Mouse (Mus musculus) telencephalon, adult 2 months (tissue): ENCODE measurements at regions not wholly inside any gene's neighbourhood (a gene's known extent, or its start where the extent isn't known, plus 50 kb on each side); places are given as distances from the start of the nearest gene placed in this dataset.

Experiments used
- DNase-seq: peaks from one replicate; pipeline ENCODE4 v3.0.0-alpha.2; 2011; ENCODE audit warnings: low read depth, low spot score

- no peak for DNase-seq
These were observed 76.9 kb downstream of the Lhx9 start for GRCm38 (mm10) chr1:138771307-138772011.

GRCm38 (mm10) chr1:138762876-138763275 is 85.5 kb downstream of the Lhx9 start:
- DNase-seq: no peak

- DNase-seq: no peak
These were observed 90.6 kb downstream of the Lhx9 start for GRCm38 (mm10) chr1:138757777-138758176.

GRCm38 (mm10) chr1:138733308-138733707 is 113.4 kb upstream of the Nek7 start:
- DNase-seq: no peak

GRCm38 (mm10) chr1:138731008-138731407 is 111.1 kb upstream of the Nek7 start:
- DNase-seq: no peak

GRCm38 (mm10) chr1:138729089-138729699 is 109.3 kb upstream of the Nek7 start:
- no peak for DNase-seq

- no peak for DNase-seq
These were observed 100.8 kb upstream of the Nek7 start for GRCm38 (mm10) chr1:138720728-138721127.

GRCm38 (mm10) chr1:138719297-138719696 is 99.4 kb upstream of the Nek7 start:
- no peak for DNase-seq

GRCm38 (mm10) chr1:138716991-138717390 is 97.0 kb upstream of the Nek7 start:
- DNase-seq: no peak

GRCm38 (mm10) chr1:138715162-138715561 is 95.2 kb upstream of the Nek7 start:
- no peak for DNase-seq

- DNase-seq: no peak
These were observed 89.3 kb upstream of the Nek7 start for GRCm38 (mm10) chr1:138709229-138709608.

- no peak for DNase-seq
These were observed 88.7 kb upstream of the Nek7 start for GRCm38 (mm10) chr1:138708507-138709228.

- no peak for DNase-seq
These were observed 88.0 kb upstream of the Nek7 start for GRCm38 (mm10) chr1:138707913-138708312.

- DNase-seq: peak; percentile 2
These were observed 83.3 kb upstream of the Nek7 start for GRCm38 (mm10) chr1:138703291-138703690.

GRCm38 (mm10) chr1:138689234-138689633 is 69.3 kb upstream of the Nek7 start:
- no peak for DNase-seq

GRCm38 (mm10) chr1:138686746-138687145 is 66.8 kb upstream of the Nek7 start:
- DNase-seq: no peak

- no peak for DNase-seq
These were observed 63.8 kb upstream of the Nek7 start for GRCm38 (mm10) chr1:138683711-138684110.

GRCm38 (mm10) chr1:138681970-138682369 is 62.0 kb upstream of the Nek7 start:
- DNase-seq: no peak

GRCm38 (mm10) chr1:138674199-138674598 is 54.3 kb upstream of the Nek7 start:
- DNase-seq: no peak
